ENCODE assay signal across 8 mouse cellular contexts in genomic region chr2:165035058-165035431, GRCm38 (mm10). TPM values are rescaled to one million over a fixed set of nuclear protein-coding genes. Genes with fewer than 3 reads are reported as not detected.
A peak's percentile ranks its signal among the peaks of the same experiment; 100 is the strongest.
DNase-seq lines count a peak whose midpoint lies in the region; ATAC-seq and TF ChIP-seq lines count a peak whose summit lies in the region.

No protein-coding gene starts in this region.

- H3K9ac ChIP-seq in forebrain, postnatal 0 days = peak overlapping the region; percentile 98
- H3K9ac ChIP-seq in liver, embryonic 16.5 days (ENCODE audit: low read depth, low read length) = no peak overlapping the region; the same call in 1 of the 2 replicates

- H3K4me1 ChIP-seq in heart, embryonic 10.5 days = peaks cover 24% of the 10 kb centered on the region
- peaks cover 41% of the 10 kb centered on the region for H3K4me1 ChIP-seq in E14TG2a.4 (replicated peaks; ENCODE audit: low read depth, low read length)
- H3K4me1 ChIP-seq in forebrain, postnatal 0 days (ENCODE audit: insufficient read depth) = peaks cover 23% of the 10 kb centered on the region
- H3K4me1 ChIP-seq in liver, embryonic 16.5 days (ENCODE audit: control insufficient read depth, low read depth, low read length) = peaks cover 16% of the 10 kb centered on the region

- WGBS in heart, embryonic 10.5 days = 45% methylated on average over 5 of the region's 5 CpGs
- WGBS in forebrain, postnatal 0 days = 7% methylated on average over 5 of the region's 5 CpGs
- WGBS in liver, embryonic 16.5 days (ENCODE audit: insufficient replicate concordance) = 55% methylated on average over 5 of the region's 5 CpGs

- H3K36me3 ChIP-seq in heart, embryonic 10.5 days = no peaks in the 10 kb centered on the region
- H3K36me3 ChIP-seq in E14TG2a.4 (ENCODE audit: insufficient read depth, low read length) = no peaks in the 10 kb centered on the region
- H3K36me3 ChIP-seq in forebrain, postnatal 0 days (ENCODE audit: insufficient read depth) = no peaks in the 10 kb centered on the region
- no peaks in the 10 kb centered on the region for H3K36me3 ChIP-seq in liver, embryonic 16.5 days (ENCODE audit: control insufficient read depth, insufficient read depth)

- peak overlapping the region; percentile 76 for H3K4me2 ChIP-seq in forebrain, postnatal 0 days (ENCODE audit: low read depth)
- peak overlapping the region; percentile 84 for H3K4me2 ChIP-seq in liver, embryonic 16.5 days (ENCODE audit: low read depth, low read length)

- no peak for DNase-seq in heart, embryonic 10.5 days (ENCODE audit: low spot score)
- DNase-seq in heart, postnatal 4 days = no peak
- no peak for DNase-seq in forebrain, postnatal 0 days
- DNase-seq in urinary bladder, postnatal 4 days (ENCODE audit: low spot score in 2 of 2) = no peak
- no peak for DNase-seq in right cerebral cortex, postnatal 14 days
- no peak for DNase-seq in urinary bladder, postnatal 14 days (ENCODE audit: low spot score)

- no peak; the same call in 1 of the 2 replicates for ATAC-seq in forebrain, postnatal 0 days
- ATAC-seq in liver, embryonic 16.5 days (ENCODE audit: low read depth) = no peak

- H3K27ac ChIP-seq in heart, embryonic 10.5 days = peak overlapping the region; percentile 100
- peak overlapping the region; percentile 97 for H3K27ac ChIP-seq in forebrain, postnatal 0 days (ENCODE audit: low read depth, low read length)
- H3K27ac ChIP-seq in liver, embryonic 16.5 days (ENCODE audit: low read length) = no peak overlapping the region

- H3K4me3 ChIP-seq in heart, embryonic 10.5 days = peak overlapping the region; percentile 93
- peak overlapping the region; percentile 94 for H3K4me3 ChIP-seq in E14TG2a.4 (replicated peaks; ENCODE audit: low read length)
- peak overlapping the region; percentile 93 for H3K4me3 ChIP-seq in forebrain, postnatal 0 days (ENCODE audit: low read depth, low read length)
- H3K4me3 ChIP-seq in liver, embryonic 16.5 days (ENCODE audit: low read depth, low read length) = peak overlapping the region; percentile 93

- 0 out of 2 replicates have a peak, but pooled peaks cover 8% of the 10 kb centered on the region for H3K27me3 ChIP-seq in heart, embryonic 10.5 days (ENCODE audit: insufficient read depth, poor library complexity, severe bottlenecking)
- H3K27me3 ChIP-seq in E14TG2a.4 (ENCODE audit: insufficient read depth, low read length) = peaks cover 14% of the 10 kb centered on the region; the same call in 1 of the 2 replicates
- H3K27me3 ChIP-seq in forebrain, postnatal 0 days (ENCODE audit: insufficient read depth, low read length) = no peaks in the 10 kb centered on the region
- H3K27me3 ChIP-seq in liver, embryonic 16.5 days (ENCODE audit: control insufficient read depth, insufficient read depth, low read depth, low read length) = no peaks in the 10 kb centered on the region

- no peak for TF ChIP-seq CTCF in E14TG2a.4 (conservative IDR thresholded peaks at IDR 0.05; ENCODE audit: low read length)
- no peak for TF ChIP-seq CTCF in forebrain, postnatal 0 days (IDR thresholded peaks at IDR 0.05; ENCODE audit: low read depth)

- no peaks in the 10 kb centered on the region for H3K9me3 ChIP-seq in heart, embryonic 10.5 days
- H3K9me3 ChIP-seq in E14TG2a.4 (ENCODE audit: low read length) = no peaks in the 10 kb centered on the region
- H3K9me3 ChIP-seq in forebrain, postnatal 0 days (ENCODE audit: low read length) = no peaks in the 10 kb centered on the region
- H3K9me3 ChIP-seq in liver, embryonic 16.5 days (replicated peaks; ENCODE audit: control insufficient read depth, low read length) = no peaks in the 10 kb centered on the region

RNA-seq across cellular contexts. Expression of gene Ncoa5, which starts 0.4 kb away (rescaled TPM):
- 52.8 and 64.2 TPM in 2 replicates for polyA plus RNA-seq in heart, embryonic 10.5 days (2016; fragmentation: Nextera tagmentation; extraction: Ambion mirVana)
- 10 to 100 TPM; 29.1 to 30.2 TPM for total RNA-seq in heart, postnatal 4 days (2021)
- total RNA-seq in forebrain, postnatal 0 days (2014; rRNA removed) = 81.8 and 96.3 TPM in 2 replicates
- polyA plus RNA-seq in forebrain, postnatal 0 days (2015; fragmentation: Nextera tagmentation; extraction: Ambion mirVana) = 49.2 and 64.4 TPM in 2 replicates
- polyA plus RNA-seq in liver, embryonic 16.5 days (2015; fragmentation: Nextera tagmentation; extraction: Ambion mirVana) = 14.2 and 15.3 TPM in 2 replicates

RNA-seq across cellular contexts. Expression of gene Cd40, which starts 20.4 kb away (rescaled TPM):
- 7.8 and 11.9 TPM in 2 replicates for polyA plus RNA-seq in heart, embryonic 10.5 days (2016; fragmentation: Nextera tagmentation; extraction: Ambion mirVana)
- total RNA-seq in heart, postnatal 4 days (2021) = 1 to 10 TPM; 4.9 to 5.3 TPM
- 5.0 TPM in 2 replicates for total RNA-seq in forebrain, postnatal 0 days (2014; rRNA removed)
- polyA plus RNA-seq in forebrain, postnatal 0 days (2015; fragmentation: Nextera tagmentation; extraction: Ambion mirVana) = 4.7 and 7.0 TPM in 2 replicates
- 2.6 and 3.0 TPM in 2 replicates for polyA plus RNA-seq in liver, embryonic 16.5 days (2015; fragmentation: Nextera tagmentation; extraction: Ambion mirVana)

RNA-seq across cellular contexts. Expression of gene 1700025C18Rik, which starts 55.5 kb away (rescaled TPM):
- not detected in 2 replicates for polyA plus RNA-seq in heart, embryonic 10.5 days (2016; fragmentation: Nextera tagmentation; extraction: Ambion mirVana)
- not detected for total RNA-seq in heart, postnatal 4 days (2021)
- total RNA-seq in forebrain, postnatal 0 days (2014; rRNA removed) = not detected in 2 replicates
- polyA plus RNA-seq in forebrain, postnatal 0 days (2015; fragmentation: Nextera tagmentation; extraction: Ambion mirVana) = not detected in 2 replicates
- polyA plus RNA-seq in liver, embryonic 16.5 days (2015; fragmentation: Nextera tagmentation; extraction: Ambion mirVana) = not detected in 2 replicates
